Mouse (Mus musculus) monocyte, adult 2 months (primary cell): ENCODE measurements around the gene Rin3.

Source experiments
- DNase-seq, 2 experiments: peaks; one replicate each; pipeline ENCODE4 v3.0.0; 2022; ENCODE audit warnings: low spot score in 2 of 2, low read depth in 1 of 2

Rin3 gene

GRCm38 (mm10) chr12:102282763-102283482, at the start of gene Rin3:
Gene Rin3 (plus strand): TSS chr12:102283048.
- peak in 1 of 2 experiments; percentile 50 for DNase-seq

- DNase-seq, result no peak
Measured at GRCm38 (mm10) chr12:102235551-102235950, 47.3 kb upstream of the Rin3 start.

DNA sequence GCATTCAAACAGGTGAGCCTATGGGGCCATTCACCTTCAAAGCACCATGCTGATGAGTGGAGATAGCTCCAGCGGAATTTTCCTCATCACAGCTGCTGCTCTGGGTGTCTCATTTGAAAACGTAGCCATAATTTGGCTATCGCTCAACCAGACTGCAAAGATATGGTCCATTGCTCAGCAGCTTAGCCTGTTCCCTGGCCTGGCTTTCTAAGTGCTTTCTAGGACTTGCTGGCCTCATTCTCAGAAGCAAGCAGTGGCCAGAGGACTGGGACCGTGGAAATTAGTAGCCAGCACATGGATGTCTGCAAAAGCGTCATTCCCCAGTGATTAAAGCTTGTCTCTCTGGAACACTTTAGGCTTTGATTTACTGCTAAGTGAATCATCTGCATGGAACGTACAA, 46.5 kb upstream of the Rin3 start:
- no peak for DNase-seq

- no peak for DNase-seq
Measured at GRCm38 (mm10) chr12:102242076-102242722, 40.6 kb upstream of the Rin3 start.

GRCm38 (mm10) chr12:102243915-102244314, 38.9 kb upstream of the Rin3 start:
- no peak for DNase-seq

- peak in 1 of 2 experiments; percentile 5 for DNase-seq
Measured at GRCm38 (mm10) chr12:102246226-102246625, 36.6 kb upstream of the Rin3 start.

GRCm38 (mm10) chr12:102248104-102248503, 34.7 kb upstream of the Rin3 start:
- no peak for DNase-seq

- no peak for DNase-seq
Measured at GRCm38 (mm10) chr12:102250316-102250715, 32.5 kb upstream of the Rin3 start.

DNA sequence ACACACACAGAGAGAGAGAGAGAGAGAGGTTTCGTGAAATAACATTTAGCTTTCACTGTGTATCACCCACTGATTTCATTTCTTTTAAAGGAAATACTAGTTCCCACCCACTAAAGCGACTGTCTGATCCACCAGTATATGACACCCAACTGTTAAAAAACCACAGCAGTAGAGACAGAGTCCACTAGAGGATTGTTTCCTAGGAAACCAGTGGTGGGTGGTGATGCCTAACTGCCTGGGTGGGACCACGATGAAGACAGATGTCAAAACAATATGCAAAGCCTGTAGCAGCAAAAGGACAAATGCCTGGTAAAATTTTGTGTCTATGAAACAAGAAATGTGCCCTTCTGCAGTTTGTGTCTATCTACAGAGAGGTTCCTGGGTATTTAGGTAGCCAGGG, 31.8 kb upstream of the Rin3 start:
- DNase-seq, result no peak

DNA sequence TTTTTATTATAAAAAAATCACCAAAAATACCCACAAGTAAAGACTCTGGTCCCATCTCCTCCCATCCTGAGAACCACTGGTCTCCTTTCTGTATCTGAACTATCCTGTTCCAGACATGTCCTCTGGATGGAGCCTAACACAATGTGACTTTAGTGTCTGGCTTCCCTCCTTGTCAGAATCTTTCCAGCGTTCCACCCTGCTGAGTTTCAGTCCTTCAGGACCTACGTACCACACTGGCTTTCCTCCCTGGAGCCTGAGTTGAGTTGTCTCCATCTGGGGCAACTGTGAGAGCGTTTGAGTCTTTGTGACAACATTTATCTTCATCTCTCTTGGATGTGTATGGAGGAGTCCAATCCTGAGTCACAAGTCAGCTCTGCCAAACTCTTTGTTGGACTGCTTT, 30.9 kb upstream of the Rin3 start:
- no peak for DNase-seq

GRCm38 (mm10) chr12:102252525-102252924, 30.3 kb upstream of the Rin3 start:
- DNase-seq, result no peak

DNA sequence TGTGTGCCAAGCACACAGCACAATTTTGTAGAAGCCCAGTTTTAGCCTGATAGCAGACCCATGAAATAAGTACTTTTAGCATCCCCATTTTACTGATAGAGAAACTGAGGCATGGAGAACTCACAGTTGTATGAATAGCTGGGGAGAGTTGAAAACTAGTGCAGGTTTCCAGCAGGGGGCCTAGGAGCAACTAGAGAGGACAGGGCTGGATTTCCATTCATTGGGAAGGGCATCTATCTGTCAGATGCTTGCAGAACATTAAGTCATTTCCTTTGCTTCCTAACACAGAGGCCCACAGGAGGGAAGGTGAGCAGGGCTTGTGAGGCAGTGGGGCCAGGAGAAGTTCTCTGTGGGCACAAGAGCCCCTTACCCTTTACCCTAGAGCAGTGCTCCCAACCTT, 27.8 kb upstream of the Rin3 start:
- DNase-seq, result no peak

- DNase-seq, result no peak
Measured at GRCm38 (mm10) chr12:102258522-102259112, 24.2 kb upstream of the Rin3 start.

GRCm38 (mm10) chr12:102261933-102262396, 20.9 kb upstream of the Rin3 start:
- DNase-seq, result no peak

DNA sequence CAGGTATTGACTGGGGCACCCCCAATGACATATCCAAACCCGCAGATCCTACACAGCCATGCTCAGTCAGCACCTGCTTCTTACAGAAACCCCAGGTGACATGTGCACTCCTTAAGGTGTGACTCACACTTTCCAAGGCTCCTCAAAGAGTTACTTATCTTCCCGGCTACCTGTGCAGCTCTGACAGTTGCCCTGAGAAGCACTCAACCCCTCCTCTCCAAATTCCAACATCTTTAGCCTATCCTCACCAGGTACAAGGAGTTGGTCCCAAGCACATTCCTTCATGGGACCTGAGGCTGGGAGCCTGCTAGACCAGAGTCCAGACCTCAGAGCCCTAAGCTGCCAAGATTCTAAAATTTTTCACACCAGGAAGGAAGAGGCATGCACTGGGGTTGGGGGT, 20.0 kb upstream of the Rin3 start:
- DNase-seq, result no peak

DNA sequence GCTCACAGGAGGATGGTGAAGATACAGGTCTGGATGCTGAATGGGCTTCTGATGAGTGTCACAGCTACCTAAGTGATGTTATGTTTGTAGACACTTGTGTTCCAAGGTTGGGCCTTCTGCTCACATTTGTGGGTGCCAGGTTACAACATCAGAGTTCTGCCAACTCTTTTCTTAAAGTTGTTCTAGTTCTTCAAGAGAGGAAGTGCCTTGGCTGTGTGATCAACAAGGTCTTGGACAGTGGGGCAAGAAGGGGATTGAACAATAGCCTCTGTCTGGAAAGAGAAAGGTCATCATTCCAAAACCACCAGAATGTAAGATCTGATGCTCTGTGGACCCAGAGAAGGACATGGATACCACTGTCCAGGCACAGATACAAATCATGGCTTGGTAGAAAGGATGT, 19.6 kb upstream of the Rin3 start:
- DNase-seq, result no peak

DNA sequence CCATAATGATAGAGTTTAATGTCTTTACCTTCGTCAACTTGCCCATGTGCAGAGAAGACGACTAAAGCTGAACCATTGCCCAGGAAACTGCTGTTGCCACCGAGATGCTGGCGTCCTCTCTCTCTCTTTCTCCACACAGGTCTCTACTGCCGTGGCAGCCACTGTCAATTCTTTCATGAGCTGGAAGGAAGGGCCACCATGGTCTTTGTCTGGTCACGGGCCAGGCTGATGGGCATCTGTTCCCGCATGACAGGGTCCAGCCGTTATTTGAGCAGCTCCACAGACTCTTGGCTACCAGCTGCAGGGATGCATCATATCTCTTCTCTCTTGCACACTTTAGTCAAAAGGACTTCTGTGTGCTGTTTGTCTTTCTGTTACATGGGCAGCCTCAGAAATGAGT, 16.4 kb upstream of the Rin3 start:
- DNase-seq, result no peak

DNA sequence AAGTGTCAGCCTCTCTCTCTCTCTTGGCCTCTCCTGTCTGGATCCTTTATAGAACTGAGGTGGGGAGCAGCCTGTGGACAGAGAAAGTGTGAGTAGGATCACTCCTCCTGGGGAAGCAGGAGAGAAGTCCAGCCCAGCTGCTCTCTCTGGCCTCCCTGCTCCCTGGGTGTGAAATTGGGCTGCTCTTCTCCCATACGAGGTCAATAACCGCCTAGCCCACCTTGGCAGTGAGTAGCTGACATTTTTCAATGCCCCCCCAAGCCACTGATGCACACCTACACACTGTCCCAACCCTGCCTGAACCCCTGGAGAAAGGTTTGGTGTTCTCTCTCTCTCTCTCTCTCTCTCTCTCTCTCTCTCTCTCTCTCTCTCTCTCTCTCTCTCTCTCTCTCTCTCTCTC, 13.7 kb upstream of the Rin3 start:
- no peak for DNase-seq

DNA sequence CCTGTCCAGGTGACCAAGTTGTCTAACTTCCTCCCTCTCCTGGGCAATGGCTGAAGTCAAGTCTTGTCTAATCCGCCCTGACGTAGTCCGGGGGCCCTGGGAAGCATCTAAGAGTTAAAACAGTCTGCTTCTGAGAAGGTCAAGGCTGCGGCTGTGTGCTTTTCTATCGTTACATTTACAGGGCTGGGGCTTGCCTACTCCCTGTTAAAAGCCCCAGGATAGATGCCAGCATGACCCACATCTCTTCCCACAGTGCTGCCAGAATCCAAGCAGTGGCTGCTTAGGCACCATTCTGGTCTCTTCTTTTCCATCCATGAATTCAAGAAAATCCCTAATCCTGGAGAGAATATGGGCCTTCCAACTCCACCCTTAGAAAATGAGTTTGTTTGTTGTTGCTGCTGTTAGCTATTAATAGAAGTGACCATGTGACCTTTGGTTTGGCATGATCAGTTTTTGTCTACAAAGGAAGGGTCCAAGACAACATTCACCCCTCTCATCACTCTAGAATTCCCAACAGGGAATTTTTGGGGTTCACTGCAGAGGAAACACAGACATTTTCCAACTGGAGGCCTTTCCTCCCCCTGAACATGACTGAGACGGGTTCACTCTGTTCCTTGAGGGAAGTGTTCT, 12.0 kb upstream of the Rin3 start:
- no peak for DNase-seq

DNA sequence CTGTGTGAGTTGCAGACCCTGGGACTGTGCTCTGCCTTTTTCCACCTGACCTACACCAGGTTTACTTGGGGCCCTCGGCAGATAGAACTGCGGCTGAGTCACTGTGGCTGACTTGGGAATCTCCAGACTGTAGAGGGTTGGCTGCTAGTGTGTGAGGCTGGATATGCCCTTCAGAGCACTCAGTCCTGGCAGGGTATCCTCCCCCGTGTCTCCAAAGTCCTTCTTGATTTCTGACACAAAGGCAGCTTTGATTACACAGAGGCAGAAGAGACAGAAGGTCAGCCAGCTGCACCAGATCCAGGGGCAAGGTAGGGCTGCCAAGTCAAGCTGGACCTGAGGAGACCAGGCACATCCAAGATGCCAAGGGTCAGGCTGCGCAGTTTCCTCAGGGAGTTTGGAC, 11.4 kb upstream of the Rin3 start:
- DNase-seq, result no peak

- no peak for DNase-seq
Measured at GRCm38 (mm10) chr12:102275833-102276443, 6.9 kb upstream of the Rin3 start.
